11 mouse cellular contexts compared by ENCODE assay signal in genomic region chr10:42840036-42840435, GRCm38 (mm10).
"Had no signal": no experiment of that assay in that cellular context is flagged by ENCODE, and none has a peak within 500 bp of the region (broad histone marks: within the 10 kb centered on the region; RNA-seq: fewer than 3 reads in every experiment).

No protein-coding gene starts in this region.

- DNase-seq: kidney, adult 9 months; kidney, postnatal 10 days; kidney, postnatal 4 days; lung, postnatal 36 days; right cerebral cortex, adult 18-20 months; thymus, adult 18-20 months; thymus, postnatal 14 days had no signal

- H3K4me1 ChIP-seq: limb, embryonic 10.5 days had no signal

- H3K9ac ChIP-seq: midbrain, embryonic 13.5 days had no signal

- H3K27ac ChIP-seq: left cerebral cortex, adult 2 months; limb, embryonic 10.5 days; midbrain, embryonic 13.5 days had no signal

- H3K9me3 ChIP-seq: limb, embryonic 10.5 days had no signal

- H3K4me3 ChIP-seq: left cerebral cortex, adult 2 months; limb, embryonic 10.5 days; midbrain, embryonic 13.5 days had no signal

- ATAC-seq: midbrain, embryonic 13.5 days had no signal

- H3K27me3 ChIP-seq: midbrain, embryonic 13.5 days had no signal

- H3K4me2 ChIP-seq: liver, embryonic 11.5 days; midbrain, embryonic 13.5 days had no signal
